Mouse (Mus musculus) small intestine, adult 2 months (tissue): ENCODE results near the gene Supt20.

ENCODE experiments used
- CTCF ChIP-seq: fragments of 200-500 bp; IDR thresholded peaks from 2 replicates; pipeline ENCODE4 v1.5.1; 2012; ENCODE audit warnings: low read depth, mild to moderate bottlenecking, control low read depth, inconsistent platforms, low read length, moderate library complexity, mixed read lengths; ENCODE audit not compliant: insufficient replicate concordance, insufficient read length; ENCODE audit errors: extremely low read depth
- POLR2A ChIP-seq: fragments of 200-500 bp; IDR thresholded peaks from 2 replicates; pipeline ENCODE4 v1.6.1; 2012; ENCODE audit warnings: low read depth, mild to moderate bottlenecking, control low read depth, inconsistent platforms, low read length, moderate library complexity

DNA sequence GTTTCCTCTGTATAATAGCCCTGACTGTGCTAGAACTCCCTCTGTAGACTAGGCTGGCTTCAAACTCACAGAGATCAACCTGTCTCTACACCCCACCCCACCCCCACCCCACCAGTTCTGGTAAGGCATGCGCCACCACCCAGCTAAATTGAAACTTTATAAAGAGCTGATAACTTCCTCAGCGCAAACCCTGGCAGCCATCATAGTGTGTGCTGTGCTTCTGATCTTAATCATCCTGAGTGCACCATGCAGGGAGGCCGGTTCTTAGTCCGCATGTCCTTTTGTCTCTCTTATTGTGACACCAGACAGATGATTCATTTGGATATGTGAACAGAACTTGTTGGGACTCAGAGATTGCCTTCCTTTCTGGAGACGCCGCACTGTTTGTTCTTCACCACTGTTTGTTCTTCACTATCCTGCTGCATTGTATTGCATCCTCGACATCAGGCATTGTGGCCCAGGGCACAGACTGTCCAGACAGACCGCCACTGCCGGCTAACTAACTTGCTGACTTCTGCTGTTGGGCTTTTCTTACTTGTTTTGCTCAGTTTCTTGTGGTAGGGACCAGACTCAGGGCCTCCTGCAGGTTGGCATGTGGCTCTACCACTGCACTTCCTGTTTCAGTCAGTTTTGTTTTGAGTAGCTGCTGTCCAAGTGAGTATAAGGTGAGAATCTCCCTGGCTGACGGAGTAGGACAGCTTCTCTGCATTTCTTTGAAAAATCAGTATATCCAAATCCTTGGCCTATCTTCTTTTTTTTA lies 31.3 kb downstream of the Supt20 start:
- TF ChIP-seq POLR2A (no peak), CTCF (no peak)
